Mouse (Mus musculus) layer of hippocampus, adult 8-10 months (tissue): ENCODE results near the gene Smim14. TPM values are rescaled to one million over a fixed set of nuclear protein-coding genes. Genes with fewer than 3 reads are reported as not detected.

Source experiments
- DNase-seq, 2 experiments: peaks; one replicate each; pipeline ENCODE4 v3.0.0; 2022; ENCODE audit warnings: low spot score in 2 of 2
- total RNA-seq, 4 experiments: library from RNA; stranded (reverse); gene quantifications; 2 replicates each; pipeline ENCODE4 v1.2.4; 2022

The Smim14 gene
- total RNA-seq, 4 experiments from 2014 or later: 147 to 159 (median 153) TPM

DNA sequence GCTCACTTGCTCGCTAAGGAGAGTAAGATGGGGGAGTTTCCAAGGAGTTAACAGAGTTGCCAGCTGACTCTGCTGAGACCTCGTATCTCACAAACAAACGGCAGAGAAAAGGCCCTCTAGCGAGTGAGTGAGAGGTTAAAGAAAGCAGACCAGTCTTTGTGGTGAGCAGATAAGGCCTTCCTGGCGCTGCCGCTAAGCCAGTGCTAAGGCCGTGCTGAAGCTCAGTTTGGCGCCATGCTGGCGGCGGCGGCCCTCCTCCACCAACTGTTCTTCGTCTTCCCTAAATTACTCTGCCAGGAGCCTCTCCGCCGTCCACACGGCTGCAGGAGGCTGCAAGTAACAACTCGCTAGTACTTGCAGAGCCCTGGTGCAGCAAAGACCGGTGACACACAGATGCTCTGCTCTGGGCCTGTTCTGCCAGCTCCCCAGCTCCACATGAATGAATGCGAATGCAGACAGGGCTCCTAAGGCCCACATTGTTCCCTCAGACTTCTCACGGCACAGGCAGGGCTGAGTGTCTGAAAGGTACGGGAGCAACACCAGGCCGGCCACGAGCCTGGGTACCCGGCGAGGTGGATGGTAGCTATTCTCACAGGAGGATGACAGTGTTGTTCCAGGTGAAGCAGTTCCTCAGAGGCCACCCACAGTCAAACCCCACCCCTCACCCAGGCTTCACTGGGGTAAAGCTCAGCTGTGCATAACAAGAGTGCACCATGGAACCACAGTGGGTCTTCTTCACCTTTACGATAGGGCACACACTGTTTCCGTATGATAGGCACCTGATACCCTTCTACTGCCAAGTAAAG, 121.1 kb downstream of the Smim14 start:
- no peak for DNase-seq

DNA sequence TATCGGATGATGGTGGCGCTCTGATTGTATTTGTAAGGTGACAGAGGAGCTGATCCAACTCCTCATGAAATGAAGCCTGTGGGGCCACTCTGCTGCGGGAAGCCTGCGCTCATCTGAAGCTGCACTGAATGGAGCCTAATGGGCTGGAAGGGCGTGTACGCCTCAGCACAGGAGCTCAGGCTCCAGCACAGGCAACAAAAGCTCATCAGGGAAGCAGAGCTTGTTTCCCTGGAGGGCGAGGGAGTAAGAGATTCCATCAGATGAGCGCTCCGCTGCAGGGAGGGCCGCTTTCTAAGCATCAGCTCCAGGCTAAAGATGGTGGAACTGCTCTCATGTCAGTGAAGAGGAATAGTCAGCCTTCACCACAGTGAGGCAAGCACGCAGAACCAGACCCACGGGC, 129.0 kb downstream of the Smim14 start:
- DNase-seq: no peak

- peak; percentile 60 to 83 for DNase-seq
Measured at GRCm38 (mm10) chr5:65401251-65401994, 135.6 kb downstream of the Smim14 start.

Other genes with a start within 250 kb of the Smim14 start
- 10 to 100 TPM; 24.6 to 36.2 (median 29.8) TPM for gene Rfc1, start 201.5 kb downstream of the Smim14 start, total RNA-seq
- under 1 TPM; 0.43 to 0.76 (median 0.59) TPM for gene Klb, start 188.9 kb downstream of the Smim14 start, total RNA-seq
- 100 to 1,000 TPM; 695 to 839 (median 753) TPM for gene Rpl9, start 145.7 kb downstream of the Smim14 start, total RNA-seq
- gene Lias, start 145.7 kb downstream of the Smim14 start, total RNA-seq: 10 to 100 TPM; 29.3 to 36.6 (median 33.2) TPM
- gene Ugdh, start 101.2 kb downstream of the Smim14 start, total RNA-seq: 10 to 100 TPM; 33.8 to 41.4 (median 35.8) TPM
- gene Gm43552, start 44.4 kb downstream of the Smim14 start, total RNA-seq: 1 to 10 TPM in 1 of 4 experiments, not detected in 3; 10.0 TPM
- 100 to 1,000 TPM; 119 to 124 (median 119) TPM for gene Ube2k, start within 50 bp of the Smim14 start, total RNA-seq
- 100 to 1,000 TPM in 1 of 4 experiments, 10 to 100 TPM in 3; 77.7 to 101 (median 85.5) TPM for gene Pds5a, start 161.1 kb upstream of the Smim14 start, total RNA-seq
- gene N4bp2, start 226.3 kb upstream of the Smim14 start, total RNA-seq: 10 to 100 TPM in 2 of 4 experiments, 1 to 10 TPM in 2; 9.2 to 12.1 (median 10.0) TPM